Mouse (Mus musculus) neural tube, embryonic 15.5 days (tissue): ENCODE data around the gene Ptprg. TPM values are rescaled to one million over a fixed set of nuclear protein-coding genes. Genes with fewer than 3 reads are reported as not detected.

Experiments used
- ATAC-seq: fragments of 200-750 bp; cut with Nextera tagmentation; 2 replicates; pipeline ENCODE4 v1.8.0; 2017; ENCODE audit warnings: mild to moderate bottlenecking, moderate TSS enrichment, moderate library complexity; ENCODE audit not compliant: low FRiP score
- H3K27ac ChIP-seq: fragments of 300-500 bp; sonication (generic); replicated peaks from 2 replicates; pipeline ENCODE4 v1.5.1; 2015; ENCODE audit warnings: mild to moderate bottlenecking, inconsistent platforms
- H3K27me3 ChIP-seq: fragments of 300-500 bp; sonication (generic); replicated peaks from 2 replicates; pipeline ENCODE4 v1.6.1; 2015; ENCODE audit warnings: inconsistent platforms
- H3K36me3 ChIP-seq: fragments of 300-500 bp; sonication (generic); 2 replicates; pipeline ENCODE4 v1.6.1; 2015; ENCODE audit warnings: inconsistent platforms
- H3K4me1 ChIP-seq: fragments of 300-500 bp; sonication (generic); 2 replicates; pipeline ENCODE4 v1.6.1; 2015; ENCODE audit warnings: inconsistent platforms
- H3K4me2 ChIP-seq: fragments of 300-500 bp; sonication (generic); 2 replicates; pipeline ENCODE4 v1.6.1; 2015; ENCODE audit warnings: inconsistent platforms, mild to moderate bottlenecking, moderate library complexity
- H3K4me3 ChIP-seq: fragments of 300-500 bp; sonication (generic); replicated peaks from 2 replicates; pipeline ENCODE4 v1.5.1; 2015; ENCODE audit warnings: mild to moderate bottlenecking, inconsistent platforms
- H3K9ac ChIP-seq: fragments of 300-500 bp; sonication (generic); replicated peaks from 2 replicates; pipeline ENCODE4 v1.6.1; 2015; ENCODE audit warnings: mild to moderate bottlenecking, inconsistent platforms
- H3K9me3 ChIP-seq: fragments of 300-500 bp; sonication (generic); replicated peaks from 2 replicates; pipeline ENCODE4 v1.6.1; 2016; ENCODE audit warnings: inconsistent platforms
- WGBS: fragments of 180-500 bp; shearing (Covaris S2); methylation state at CpG from one replicate; pipeline ENCODE4 v1.1.7; 2015; ENCODE audit warnings: mixed read lengths; 5-methylcytosine and 5-hydroxymethylcytosine counted together
- polyA plus RNA-seq: library from polyadenylated mRNA; unstranded; fragments of >200 nt; fragmentation: Nextera tagmentation; extraction: Ambion mirVana; gene quantifications from 2 replicates; pipeline ENCODE4 v1.2.1, GENCODE M21; 2015

The Ptprg gene
- polyA plus RNA-seq, 1 experiment from 2014 or later, result 40.4 TPM

DNA sequence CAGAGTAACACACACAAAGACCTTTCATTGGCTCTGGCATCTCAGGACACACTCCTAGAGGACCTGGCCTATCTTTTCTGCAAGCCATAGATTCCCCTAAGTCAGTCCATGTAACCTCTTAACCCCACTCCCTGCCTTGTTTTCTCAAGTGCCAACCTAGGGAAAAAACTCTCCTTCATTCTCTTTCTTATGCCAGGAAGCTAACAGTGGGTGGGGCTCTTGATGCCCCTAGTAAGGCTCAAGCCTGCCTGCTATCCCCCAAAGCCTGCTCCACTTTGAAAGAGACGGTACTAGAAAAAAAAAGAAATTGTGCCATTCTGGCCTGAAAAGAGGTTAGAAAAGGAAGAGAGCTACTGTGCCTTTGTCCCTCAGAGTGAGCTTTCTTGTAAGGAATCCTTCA is 358.9 kb downstream of the Ptprg start:
- 84% methylated on average over 1 of the region's 1 CpGs for WGBS
- H3K27ac ChIP-seq, result no peak overlapping the region

DNA sequence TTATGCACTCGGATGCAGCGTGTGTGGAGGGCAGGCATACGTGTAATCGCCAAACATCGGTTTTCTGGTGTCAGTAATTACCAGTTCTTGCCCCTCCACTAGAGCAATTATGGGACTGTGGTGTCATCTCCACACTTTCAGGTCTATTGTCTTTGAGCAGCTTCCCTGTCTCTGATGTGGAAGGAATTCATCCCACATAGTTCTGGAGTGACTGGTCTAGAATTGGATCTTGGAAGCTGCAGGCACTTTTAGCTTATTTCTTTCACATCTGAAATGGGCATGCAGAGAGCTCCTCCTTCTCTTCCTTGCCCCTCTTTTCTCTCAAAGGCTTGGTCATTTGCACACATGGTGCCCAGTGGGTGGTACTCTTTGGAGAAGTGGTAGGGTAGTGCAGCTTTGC is 363.9 kb downstream of the Ptprg start:
- ATAC-seq, result no peak
- no peak overlapping the region for H3K4me3 ChIP-seq
- 79% methylated on average over 5 of the region's 5 CpGs for WGBS
- H3K27me3 ChIP-seq, result no peaks in the 10 kb centered on the region
- H3K4me2 ChIP-seq, result no peak overlapping the region
- no peak overlapping the region for H3K27ac ChIP-seq
- H3K36me3 ChIP-seq, result no peaks in the 10 kb centered on the region
- no peaks in the 10 kb centered on the region for H3K9me3 ChIP-seq
- no peaks in the 10 kb centered on the region for H3K4me1 ChIP-seq
- no peak overlapping the region for H3K9ac ChIP-seq

More for the DNA sequence above, 358.9 kb downstream of the Ptprg start:
- no peaks in the 10 kb centered on the region for H3K9me3 ChIP-seq
- no peak overlapping the region for H3K9ac ChIP-seq
- H3K4me1 ChIP-seq, result no peaks in the 10 kb centered on the region
- no peaks in the 10 kb centered on the region for H3K36me3 ChIP-seq
- no peak for ATAC-seq
- H3K4me3 ChIP-seq, result no peak overlapping the region
- no peak overlapping the region for H3K4me2 ChIP-seq
- H3K27me3 ChIP-seq, result no peaks in the 10 kb centered on the region

DNA sequence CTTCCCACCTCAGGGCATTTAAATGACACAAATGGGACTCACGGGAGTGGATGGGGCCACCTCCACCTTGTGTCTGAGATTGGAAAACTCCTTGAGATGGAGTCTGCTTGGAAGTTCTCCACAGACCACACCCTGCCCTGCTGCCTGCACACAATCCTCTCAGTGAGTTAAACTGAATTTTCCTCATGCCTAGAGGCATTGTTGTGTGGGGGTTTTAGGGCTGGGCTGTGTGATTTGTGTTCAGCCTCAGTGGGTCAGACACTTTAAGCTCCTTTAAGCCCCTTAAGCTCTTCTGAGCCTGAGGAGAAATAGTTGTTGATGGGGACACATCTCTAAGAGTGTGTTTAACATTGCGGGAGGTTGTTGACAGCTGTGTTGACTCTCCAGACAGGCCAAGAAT is 375.2 kb downstream of the Ptprg start:
- Histone ChIP-seq H3K4me1 (no peaks in the 10 kb centered on the region), H3K27ac (no peak overlapping the region), H3K27me3 (no peaks in the 10 kb centered on the region), H3K9ac (no peak overlapping the region), H3K4me2 (no peak overlapping the region), H3K36me3 (no peaks in the 10 kb centered on the region), H3K9me3 (no peaks in the 10 kb centered on the region), H3K4me3 (no peak overlapping the region)
- 92% methylated on average over 2 of the region's 2 CpGs for WGBS
- ATAC-seq, result no peak

DNA sequence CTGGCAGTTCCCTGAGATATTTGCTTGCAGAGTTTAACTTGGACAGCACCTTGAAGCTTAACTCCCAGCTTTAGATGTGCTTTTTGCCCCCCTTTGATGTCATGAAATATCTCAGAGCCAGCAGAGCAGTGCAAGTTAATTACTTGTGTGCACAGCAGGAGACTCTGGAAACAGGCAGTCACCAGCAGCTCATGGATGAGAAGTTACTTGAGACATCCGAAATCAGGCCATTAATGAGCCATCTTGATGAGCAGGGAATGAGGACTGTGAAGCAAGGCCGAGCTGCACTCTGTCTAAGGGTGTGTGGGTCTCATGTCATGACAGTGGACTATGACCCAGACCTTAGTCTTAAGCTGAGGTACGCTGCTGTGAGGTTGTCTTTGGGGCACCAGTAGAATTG is 379.2 kb downstream of the Ptprg start:
- H3K4me3 ChIP-seq, result no peak overlapping the region
- no peak for ATAC-seq
- H3K9me3 ChIP-seq, result no peaks in the 10 kb centered on the region
- no peak overlapping the region for H3K9ac ChIP-seq
- no peak overlapping the region for H3K4me2 ChIP-seq
- 47% methylated on average over 3 of the region's 3 CpGs for WGBS
- H3K27ac ChIP-seq, result no peak overlapping the region
- H3K4me1 ChIP-seq, result peaks cover 4% of the 10 kb centered on the region; the same call in 1 of the 2 replicates
- no peaks in the 10 kb centered on the region for H3K27me3 ChIP-seq
- no peaks in the 10 kb centered on the region for H3K36me3 ChIP-seq

DNA sequence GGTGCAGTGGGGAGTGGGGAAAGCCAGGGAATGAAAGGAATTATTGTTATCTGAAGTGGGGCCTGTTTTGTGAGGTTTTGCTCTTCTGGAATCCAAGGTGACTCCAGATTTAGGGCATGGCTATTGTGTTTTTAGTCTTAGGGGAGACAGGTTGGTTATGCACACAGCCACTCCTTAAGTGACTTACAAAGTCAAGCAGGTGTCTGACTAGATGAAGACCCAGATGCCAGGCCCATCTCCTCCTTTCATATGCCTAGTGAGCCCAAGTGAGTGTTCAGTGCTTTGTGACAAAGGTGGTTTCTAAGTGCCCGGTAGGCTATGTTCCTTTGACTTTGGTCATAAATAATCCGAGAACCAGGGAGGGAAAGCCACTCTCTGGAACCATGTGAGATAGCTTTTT is 381.2 kb downstream of the Ptprg start:
- H3K4me3 ChIP-seq, result no peak overlapping the region
- no peak overlapping the region for H3K9ac ChIP-seq
- no peaks in the 10 kb centered on the region for H3K36me3 ChIP-seq
- peaks cover 4% of the 10 kb centered on the region; the same call in 1 of the 2 replicates for H3K4me1 ChIP-seq
- H3K9me3 ChIP-seq, result no peaks in the 10 kb centered on the region
- H3K27me3 ChIP-seq, result no peaks in the 10 kb centered on the region
- no peak for ATAC-seq
- H3K27ac ChIP-seq, result no peak overlapping the region
- H3K4me2 ChIP-seq, result no peak overlapping the region
- whole genome bisulfite sequencing, result 52% methylated on average over 2 of the region's 2 CpGs

DNA sequence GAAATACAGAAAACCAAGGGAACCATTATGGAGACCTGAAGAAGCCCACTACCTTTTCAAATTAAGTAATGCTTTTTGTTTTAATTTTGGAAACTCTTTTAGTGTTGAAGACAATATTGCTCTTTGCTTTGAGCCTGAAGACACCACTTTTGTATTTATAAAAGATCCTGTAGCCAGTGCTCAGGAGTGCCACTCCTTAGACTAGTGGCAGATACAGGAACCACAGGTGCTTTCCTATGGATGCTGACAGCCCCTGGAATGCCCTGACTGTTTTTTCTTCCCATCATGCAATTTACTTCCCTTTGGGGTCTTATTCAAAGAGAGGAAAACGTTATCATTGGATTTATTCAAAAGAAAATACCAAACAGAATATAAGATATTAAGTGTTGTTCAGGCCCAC is 381.9 kb downstream of the Ptprg start:
- ATAC-seq, result no peak
- Histone ChIP-seq H3K9ac (no peak overlapping the region), H3K27me3 (no peaks in the 10 kb centered on the region), H3K4me1 (peaks cover 4% of the 10 kb centered on the region; the same call in 1 of the 2 replicates), H3K4me2 (no peak overlapping the region), H3K27ac (no peak overlapping the region), H3K36me3 (no peaks in the 10 kb centered on the region), H3K4me3 (no peak overlapping the region), H3K9me3 (no peaks in the 10 kb centered on the region)
- 51% methylated on average over 1 of the region's 1 CpGs for WGBS

DNA sequence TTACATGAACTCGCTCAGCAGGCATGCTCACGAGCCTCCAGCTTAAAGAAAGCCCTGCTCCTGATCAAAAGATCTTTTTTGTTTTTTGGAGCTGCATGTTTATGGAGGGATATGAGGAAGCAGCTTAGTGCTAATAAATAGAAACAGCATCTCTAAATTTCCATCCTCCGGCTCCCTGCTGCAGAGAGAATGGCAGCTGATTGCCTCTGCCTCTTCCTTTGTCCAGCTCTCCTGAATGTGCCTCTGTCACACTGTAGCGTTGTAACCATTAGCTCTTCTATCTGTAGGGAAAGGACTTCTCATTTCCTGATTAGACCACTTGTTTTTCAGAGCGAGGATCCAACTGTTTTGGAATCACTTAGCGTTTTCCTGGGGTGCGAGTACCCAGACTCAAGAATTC is 382.4 kb downstream of the Ptprg start:
- Histone ChIP-seq H3K27ac (no peak overlapping the region), H3K9me3 (no peaks in the 10 kb centered on the region), H3K36me3 (no peaks in the 10 kb centered on the region), H3K27me3 (no peaks in the 10 kb centered on the region), H3K4me1 (peaks cover 4% of the 10 kb centered on the region; the same call in 1 of the 2 replicates), H3K9ac (no peak overlapping the region), H3K4me3 (no peak overlapping the region), H3K4me2 (no peak overlapping the region)
- 60% methylated on average over 7 of the region's 7 CpGs for WGBS
- ATAC-seq, result no peak

DNA sequence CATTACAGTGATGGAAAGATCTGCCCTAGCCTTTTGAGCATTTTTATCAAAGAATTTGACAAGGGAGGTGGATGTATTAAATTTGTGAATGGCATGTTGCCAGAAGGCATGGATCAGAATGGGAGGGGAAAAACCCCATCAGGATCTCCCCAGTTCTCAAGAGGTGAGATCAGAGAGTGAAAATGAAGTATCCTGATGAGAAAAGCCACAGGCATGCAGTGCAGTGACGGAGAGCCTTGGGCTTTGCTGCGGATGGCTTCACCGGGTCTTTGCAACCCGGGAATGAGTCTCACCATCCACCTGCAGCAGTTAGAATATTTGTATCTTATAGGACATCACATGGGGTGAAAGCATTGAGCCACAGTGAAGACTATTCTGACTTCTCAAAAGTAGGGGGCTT is 385.6 kb downstream of the Ptprg start:
- WGBS, result 91% methylated on average over 4 of the region's 4 CpGs
- no peak overlapping the region for H3K4me3 ChIP-seq
- H3K27ac ChIP-seq, result no peak overlapping the region
- H3K9me3 ChIP-seq, result no peaks in the 10 kb centered on the region
- no peaks in the 10 kb centered on the region for H3K27me3 ChIP-seq
- ATAC-seq, result no peak
- no peaks in the 10 kb centered on the region for H3K36me3 ChIP-seq
- no peak overlapping the region for H3K9ac ChIP-seq
- H3K4me2 ChIP-seq, result no peak overlapping the region
- peaks cover 17% of the 10 kb centered on the region for H3K4me1 ChIP-seq

DNA sequence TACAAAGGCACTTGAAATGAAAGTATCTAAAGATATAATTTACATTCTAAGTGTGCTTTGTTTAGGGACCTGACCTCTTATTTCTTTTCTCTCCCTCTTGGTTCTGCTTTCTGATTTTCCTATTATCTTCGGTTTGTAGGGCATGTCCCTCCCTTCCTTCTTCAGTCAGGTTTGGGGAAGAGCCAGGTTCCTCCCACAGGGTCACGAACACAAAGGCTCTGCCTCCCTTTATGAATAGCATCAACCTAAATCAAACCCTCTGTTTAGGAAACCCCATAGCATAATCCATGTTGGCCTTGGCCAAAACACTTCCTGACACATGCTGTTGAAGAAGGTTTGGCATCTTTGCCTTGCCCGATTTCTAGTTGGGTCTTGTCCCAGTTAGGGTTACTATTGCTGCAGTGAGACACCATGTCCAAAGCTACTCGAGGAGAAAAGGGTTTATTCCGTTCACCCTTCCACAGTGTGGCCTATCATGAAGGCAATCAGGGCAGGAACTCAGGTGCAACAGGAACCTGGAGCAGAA is 388.7 kb downstream of the Ptprg start:
- Histone ChIP-seq H3K9me3 (no peaks in the 10 kb centered on the region), H3K27me3 (no peaks in the 10 kb centered on the region), H3K36me3 (no peaks in the 10 kb centered on the region), H3K4me1 (peaks cover 13% of the 10 kb centered on the region), H3K4me3 (no peak overlapping the region), H3K27ac (no peak overlapping the region), H3K4me2 (no peak overlapping the region), H3K9ac (no peak overlapping the region)
- 72% methylated on average over 5 of the region's 5 CpGs for WGBS
- no peak for ATAC-seq

DNA sequence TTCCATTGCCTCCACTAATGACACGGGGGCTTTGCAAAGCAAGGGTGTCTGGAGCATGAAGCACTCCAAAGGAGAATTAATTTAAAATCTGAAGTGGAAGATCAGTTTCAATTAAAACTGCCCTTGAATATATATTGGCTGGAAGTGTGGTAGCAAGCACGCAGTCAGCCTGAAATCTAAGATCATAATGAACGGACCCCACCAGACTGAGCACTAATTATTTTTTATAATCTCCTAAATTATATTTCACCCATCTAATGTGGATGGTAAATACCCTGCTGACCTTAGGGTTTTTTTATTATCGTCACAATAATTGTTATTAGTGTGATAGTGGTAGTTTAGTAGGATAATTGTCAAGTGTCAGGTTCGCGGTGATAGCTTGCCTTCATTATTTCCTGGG is 397.0 kb downstream of the Ptprg start:
- WGBS, result 66% methylated on average over 6 of the region's 6 CpGs
- ATAC-seq, result 0 out of 2 replicates have a peak, but pooled peaks have one; percentile 58
- H3K9me3 ChIP-seq, result no peaks in the 10 kb centered on the region
- H3K27ac ChIP-seq, result no peak overlapping the region
- no peaks in the 10 kb centered on the region for H3K36me3 ChIP-seq
- no peaks in the 10 kb centered on the region for H3K27me3 ChIP-seq
- H3K9ac ChIP-seq, result no peak overlapping the region
- no peak overlapping the region for H3K4me2 ChIP-seq
- H3K4me3 ChIP-seq, result no peak overlapping the region
- H3K4me1 ChIP-seq, result no peaks in the 10 kb centered on the region

DNA sequence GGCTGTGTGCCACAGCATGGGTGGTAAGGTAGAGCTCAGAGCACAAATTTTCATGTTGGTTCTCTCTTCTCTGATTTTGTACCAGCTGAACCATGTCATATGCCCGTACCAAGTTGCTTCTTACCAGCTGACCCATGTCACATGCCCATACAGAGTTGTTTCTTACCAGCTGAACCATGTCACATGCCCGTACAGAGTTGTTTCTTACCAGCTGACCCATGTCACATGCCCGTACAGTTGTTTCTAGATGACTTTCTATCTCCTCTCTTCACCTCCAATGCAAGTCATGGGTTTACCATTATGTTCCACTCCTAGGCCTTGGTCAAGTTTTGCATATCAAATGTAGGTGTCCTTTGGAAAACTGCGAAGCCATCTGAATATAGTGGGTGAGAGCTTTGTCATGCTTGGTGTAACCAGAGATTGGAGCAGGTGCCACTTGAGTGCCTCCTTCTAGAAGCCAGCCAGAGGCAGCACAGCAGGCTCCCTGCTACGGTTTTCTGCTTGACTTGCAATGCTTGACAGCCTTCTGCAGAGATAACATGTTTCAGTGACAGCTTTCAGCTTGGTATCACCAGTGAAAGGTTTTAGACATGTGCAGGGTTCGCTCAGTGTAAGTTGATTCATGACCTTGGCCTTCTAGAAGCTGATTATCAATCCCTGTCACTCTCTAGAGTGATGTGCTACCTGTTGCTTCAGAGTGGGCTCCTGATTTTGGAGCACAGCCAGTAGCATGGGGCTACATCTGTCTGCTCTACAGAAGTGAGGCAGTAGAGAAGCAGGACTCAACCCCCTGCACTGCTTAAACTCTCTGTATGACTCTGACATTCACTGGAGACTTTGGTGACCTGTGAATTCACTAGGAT is 401.9 kb downstream of the Ptprg start:
- WGBS, result 84% methylated on average over 6 of the region's 6 CpGs
- Histone ChIP-seq H3K27me3 (no peaks in the 10 kb centered on the region), H3K4me2 (no peak overlapping the region), H3K4me3 (no peak overlapping the region), H3K9me3 (no peaks in the 10 kb centered on the region), H3K36me3 (no peaks in the 10 kb centered on the region), H3K9ac (no peak overlapping the region), H3K27ac (no peak overlapping the region), H3K4me1 (0 out of 2 replicates have a peak, but pooled peaks cover 4% of the 10 kb centered on the region)
- ATAC-seq, result no peak
